Mouse (Mus musculus): ENCODE data around the gene Gm13757.
"Not testable (repeated sequence)": the region's sequence is repeated elsewhere in the genome, so short reads cannot be mapped to it uniquely, and the experiment has no call there.

Gm13757 gene

GRCm38 (mm10) chr2:88449031-88449430 is at the start of gene Gm13757:
Gene Gm13757 (minus strand): TSS chr2:88449131.
- no peak for DNase-seq (ENCODE audit: inconsistent ontology term)

- no peak for DNase-seq (ENCODE audit: inconsistent ontology term)
Observed at GRCm38 (mm10) chr2:88493020-88493419, 44.1 kb upstream of the Gm13757 start, which contains the start of gene Olfr1185-ps1. Gene Olfr1185-ps1 (plus strand): TSS chr2:88493320.

GRCm38 (mm10) chr2:88483298-88483697 is 34.4 kb upstream of the Gm13757 start, which contains the start of gene Olfr1184:
Gene Olfr1184 (plus strand): TSS chr2:88483598.
- DNase-seq (ENCODE audit: inconsistent ontology term) = no peak

- DNase-seq (ENCODE audit: inconsistent ontology term) = not testable (repeated sequence)
Observed at GRCm38 (mm10) chr2:88454567-88454966, 5.6 kb upstream of the Gm13757 start, which contains the start of gene Olfr1183. Gene Olfr1183 (plus strand): TSS chr2:88454867.

- DNase-seq (ENCODE audit: inconsistent ontology term) = no peak
Observed at GRCm38 (mm10) chr2:88426071-88426470, 22.9 kb downstream of the Gm13757 start, which contains the start of gene Olfr1181. Gene Olfr1181 (minus strand): TSS chr2:88426171.

- DNase-seq (ENCODE audit: inconsistent ontology term) = no peak
Observed at GRCm38 (mm10) chr2:88419051-88419450, 29.9 kb downstream of the Gm13757 start, which contains the start of gene Olfr1180. Gene Olfr1180 (minus strand): TSS chr2:88419151.

- DNase-seq (ENCODE audit: inconsistent ontology term) = no peak
Observed at GRCm38 (mm10) chr2:88406353-88406752, 42.6 kb downstream of the Gm13757 start, which contains the start of gene Olfr1179. Gene Olfr1179 (minus strand): TSS chr2:88406453.
